Mouse (Mus musculus) ES-E14 (cell line): ENCODE results near the gene Mlec.

Source experiments
- HCFC1 ChIP-seq: IDR thresholded peaks from 2 replicates; pipeline ENCODE4 v1.6.1; 2012; ENCODE audit warnings: low read length, inconsistent platforms, borderline replicate concordance; ENCODE audit not compliant: insufficient read depth
- MAFK ChIP-seq: IDR thresholded peaks from 2 replicates; pipeline ENCODE4 v1.6.1; 2014; ENCODE audit warnings: mild to moderate bottlenecking, low read depth, low read length, inconsistent platforms; ENCODE audit not compliant: insufficient read depth
- ZNF384 ChIP-seq: IDR thresholded peaks from 2 replicates; pipeline ENCODE4 v1.6.1; 2012; ENCODE audit warnings: low read depth, low read length, inconsistent platforms

GRCm38 (mm10) chr5:115134234-115135165 lies 23.5 kb downstream of the Mlec start, which contains the start of gene Unc119b:
- TF ChIP-seq ZNF384 (no peak), HCFC1 (peak; percentile 52; the same call in 1 of the 2 replicates), MAFK (no peak)
